Mouse (Mus musculus): Measurements from ENCODE around the gene Mydgf.

The Mydgf gene

DNA sequence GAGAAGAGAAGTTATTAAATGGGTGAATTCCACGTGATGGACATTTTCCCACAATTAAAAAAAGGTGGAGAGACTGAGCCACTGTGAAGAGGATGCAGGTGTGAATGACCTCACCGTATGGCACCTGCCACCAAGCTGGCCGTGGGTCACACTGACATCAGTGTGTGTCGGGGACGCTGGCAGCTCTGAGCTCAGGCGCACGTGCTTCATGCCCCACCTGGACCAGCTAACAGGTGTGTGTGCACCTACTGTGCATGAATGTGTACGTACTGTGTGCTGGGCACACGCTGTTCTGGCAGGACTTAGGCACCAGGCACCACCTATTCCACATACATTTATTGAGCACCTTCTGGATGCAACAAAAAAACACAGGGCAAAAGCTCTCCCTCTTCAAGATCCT is 39.2 kb downstream of the Mydgf start:
- no peak for DNase-seq (ENCODE audit: low spot score)

DNA sequence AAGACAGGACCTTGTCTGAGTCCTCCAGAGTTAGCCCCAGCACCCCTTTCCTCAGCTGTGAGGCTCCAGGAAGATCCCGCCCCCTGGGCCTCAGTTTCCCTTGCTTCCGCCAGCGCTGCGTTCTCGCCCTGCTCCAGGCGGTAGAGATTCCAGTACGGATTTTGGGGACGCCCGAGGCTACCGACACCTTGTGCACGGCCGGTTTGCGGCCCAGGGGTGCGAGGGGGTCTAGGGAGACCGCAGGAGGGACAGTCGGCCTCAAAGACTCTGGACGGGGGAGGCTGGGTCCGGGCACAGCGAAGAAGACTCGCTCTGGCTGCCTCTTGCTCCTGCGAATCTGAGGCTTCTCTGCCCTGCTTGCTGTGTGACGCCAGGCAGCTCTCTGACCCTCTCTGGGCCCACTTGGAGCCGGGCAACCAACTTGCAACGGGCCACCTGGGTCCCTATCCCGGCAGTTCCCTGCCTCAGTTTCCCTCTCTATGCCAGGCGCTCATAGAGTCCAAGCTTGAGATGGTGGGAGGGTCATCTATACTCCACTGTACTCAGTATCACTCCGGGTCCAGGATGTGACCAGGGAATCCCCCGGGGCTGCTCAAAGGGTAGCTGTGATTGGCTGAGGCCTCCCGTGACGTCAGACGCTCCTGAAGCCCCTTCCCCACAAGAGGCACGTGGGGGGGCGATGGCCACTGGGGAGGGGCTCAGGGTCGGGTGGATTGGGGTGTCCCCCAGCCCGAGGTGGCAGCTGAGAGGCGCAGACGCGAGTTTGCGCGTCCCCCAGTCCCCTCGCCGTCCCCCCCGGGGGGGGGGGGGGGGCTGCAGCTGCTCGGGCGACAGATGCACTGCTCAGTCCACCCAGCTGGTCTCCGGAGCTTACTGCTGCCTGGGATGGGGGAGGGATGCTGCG is 41.8 kb downstream of the Mydgf start:
- peak; percentile 68 for DNase-seq (ENCODE audit: low spot score)

- DNase-seq (ENCODE audit: low spot score): peak; percentile 78
Measured at GRCm38 (mm10) chr17:56139858-56140595, 43.7 kb downstream of the Mydgf start, which contains the start of gene Sema6b. Gene Sema6b (minus strand): TSS chr17:56140343.

DNA sequence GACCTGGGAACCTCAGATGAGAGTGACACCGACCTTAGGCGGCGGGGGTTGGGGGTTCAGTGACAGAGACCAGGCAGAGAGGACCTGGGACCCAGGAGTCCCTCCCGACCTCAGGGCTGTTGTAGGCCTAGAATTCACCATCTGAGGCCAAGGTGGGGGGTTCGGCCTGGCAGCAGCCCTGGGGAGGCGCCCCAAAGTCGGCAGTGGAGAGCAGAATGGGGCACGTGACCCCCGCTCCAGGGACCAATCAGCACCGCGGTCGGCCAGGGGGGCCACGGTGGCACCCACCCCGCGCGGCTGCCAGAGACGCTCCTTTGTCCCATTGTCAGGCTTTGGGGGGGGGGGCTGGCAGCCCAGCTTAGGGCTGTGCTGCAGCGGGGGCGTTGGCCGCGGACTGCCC is 44.4 kb downstream of the Mydgf start:
- no peak for DNase-seq (ENCODE audit: low spot score)

DNA sequence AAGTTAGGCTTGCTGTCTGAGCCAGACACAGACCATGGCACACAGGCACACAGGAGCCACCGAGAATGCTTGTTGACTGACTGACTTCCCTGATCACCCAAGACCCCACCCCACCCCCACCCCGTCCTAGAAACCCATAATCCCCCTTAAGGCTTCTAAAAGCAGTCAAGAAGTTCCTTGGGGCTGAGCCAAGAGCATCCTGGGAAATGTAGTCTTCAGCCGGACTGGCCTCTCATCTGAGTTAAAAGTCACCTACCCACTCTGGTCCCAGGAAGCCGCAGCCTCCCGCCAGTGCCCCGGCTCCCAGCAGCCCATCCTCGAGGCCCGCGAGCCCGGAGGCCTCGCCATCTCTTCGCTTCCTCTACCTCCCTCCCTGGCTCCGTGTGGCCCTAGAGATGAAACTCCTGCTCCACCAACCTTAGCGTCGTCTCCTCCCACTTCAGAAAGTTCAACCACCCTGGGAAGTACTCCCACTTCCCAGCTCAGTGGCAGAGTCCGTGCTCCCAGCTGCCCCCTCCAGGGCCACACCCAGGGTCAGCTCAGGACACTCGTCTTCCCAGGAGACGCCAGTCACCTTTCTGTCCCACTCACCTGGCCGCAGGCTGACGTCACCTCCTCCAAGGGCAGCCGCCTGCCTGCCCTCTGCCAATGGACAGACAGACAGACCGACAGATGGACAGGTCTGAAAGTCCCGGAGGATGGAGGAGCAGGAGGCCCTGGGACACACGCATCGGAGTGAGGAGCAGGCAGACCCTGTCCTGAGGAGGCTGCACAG is 45.7 kb downstream of the Mydgf start:
- DNase-seq (ENCODE audit: low spot score): no peak

- DNase-seq (ENCODE audit: low spot score): no peak
Measured at GRCm38 (mm10) chr17:56136558-56136957, 47.2 kb downstream of the Mydgf start.

DNA sequence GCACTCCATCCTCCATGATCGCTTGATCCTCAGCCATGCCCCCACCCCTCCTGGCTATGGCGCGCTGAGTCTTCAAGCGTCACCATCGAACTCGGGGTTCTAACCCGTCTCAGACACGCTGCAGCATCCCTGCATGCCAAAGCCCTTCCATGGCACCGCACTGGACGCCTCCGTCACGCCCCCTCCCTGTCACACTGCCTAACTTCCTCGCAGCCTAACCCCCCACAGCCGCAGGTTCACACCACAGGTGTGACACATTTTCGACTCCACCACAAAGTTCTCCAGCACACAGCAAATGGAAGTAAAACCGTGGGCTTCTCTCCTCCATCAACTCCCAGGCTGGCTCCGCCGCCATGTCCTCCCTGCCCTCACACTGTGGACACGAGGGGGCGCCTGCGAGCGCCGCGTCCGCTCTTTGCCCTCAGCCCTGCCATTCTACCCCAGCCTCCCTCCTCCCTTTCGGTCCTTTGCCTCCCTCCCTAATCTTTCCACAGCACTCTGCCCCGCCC is 49.2 kb downstream of the Mydgf start:
- peak; percentile 62 for DNase-seq (ENCODE audit: low spot score)

DNA sequence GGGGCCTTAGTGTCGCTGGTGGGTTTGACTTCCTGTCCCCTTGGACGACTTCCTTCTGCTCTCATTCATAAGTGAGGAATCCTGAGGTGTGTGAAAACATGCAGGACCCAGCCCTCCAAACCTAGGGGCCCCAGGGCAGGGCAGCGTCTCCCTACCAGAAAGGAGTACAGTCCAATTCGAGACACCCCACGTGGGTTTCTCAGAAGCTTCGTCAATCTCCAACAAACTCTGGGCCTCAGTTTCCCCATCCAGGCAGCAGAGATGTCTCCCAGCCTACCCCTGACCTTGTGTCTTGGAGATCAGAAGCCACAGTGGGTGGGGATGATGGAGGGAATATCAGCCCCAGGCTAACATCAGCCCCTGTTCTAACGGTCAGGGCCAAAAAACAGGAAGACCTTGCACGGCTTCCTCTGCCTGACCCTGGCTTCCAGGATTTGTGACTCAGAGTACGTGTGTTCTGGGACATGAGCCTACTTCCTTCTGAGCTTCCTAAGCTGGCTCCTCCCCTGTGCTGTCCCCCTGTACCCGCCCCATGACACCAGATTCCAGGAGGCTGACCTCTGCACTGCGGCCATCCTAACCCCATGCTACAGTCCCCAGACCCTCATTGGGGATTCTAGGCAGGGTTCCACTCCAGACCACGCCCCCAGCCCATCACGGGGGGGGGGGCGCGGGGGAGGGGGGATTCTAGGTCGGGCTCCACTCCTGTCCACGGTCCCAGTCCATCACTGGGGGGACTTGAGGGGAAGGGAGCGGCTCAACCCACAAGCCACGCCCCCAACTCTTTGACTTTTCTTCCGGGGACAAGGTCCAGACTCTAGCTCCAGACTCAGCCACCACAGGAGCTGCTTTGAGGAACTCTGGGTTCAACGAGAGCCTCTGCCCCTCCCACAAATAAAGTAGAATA is 50.0 kb downstream of the Mydgf start:
- DNase-seq (ENCODE audit: low spot score): peak; percentile 77

- DNase-seq (ENCODE audit: low spot score): peak; percentile 67
Measured at GRCm38 (mm10) chr17:56132661-56133060, 51.1 kb downstream of the Mydgf start.

- peak; percentile 49 for DNase-seq (ENCODE audit: low spot score)
Measured at GRCm38 (mm10) chr17:56131814-56132213, 51.9 kb downstream of the Mydgf start.

GRCm38 (mm10) chr17:56131136-56131535 is 52.6 kb downstream of the Mydgf start:
- DNase-seq (ENCODE audit: low spot score): no peak

- DNase-seq (ENCODE audit: low spot score): no peak
Measured at GRCm38 (mm10) chr17:56128246-56128645, 55.5 kb downstream of the Mydgf start.

DNA sequence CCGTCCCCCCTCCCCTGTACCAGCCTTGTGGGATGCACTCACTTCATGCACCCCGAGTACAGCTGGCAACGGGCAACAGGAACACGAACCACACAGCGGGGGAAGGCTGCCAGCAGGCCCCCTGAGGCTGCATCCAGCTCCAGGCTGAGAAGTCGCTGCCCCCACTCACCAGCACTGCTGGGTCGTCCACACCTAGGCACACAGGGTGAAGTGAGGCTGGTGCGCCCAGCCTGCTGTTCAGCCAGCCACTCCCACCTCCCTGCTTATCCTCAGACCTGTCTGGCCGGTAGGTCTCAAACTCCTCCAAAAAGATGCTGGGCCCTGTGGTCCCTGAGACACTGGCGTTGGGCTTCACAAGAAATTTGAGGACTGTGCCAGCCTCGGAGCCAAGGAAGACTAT is 57.5 kb downstream of the Mydgf start:
- no peak for DNase-seq (ENCODE audit: low spot score)

All from embryo, embryonic 10 days (tissue).